Mouse (Mus musculus): ENCODE data around the gene Ganc. TPM values are rescaled to one million over a fixed set of nuclear protein-coding genes. Genes with fewer than 3 reads are reported as not detected.

The Ganc gene
- polyA plus RNA-seq, 1 experiment: 43.4 TPM

GRCm38 (mm10) chr2:120502605-120502990 is 98.9 kb downstream of the Ganc start:
- H3K27ac ChIP-seq (replicated peaks; ENCODE audit: low read depth, low read length): no peak overlapping the region
- H3K4me1 ChIP-seq (ENCODE audit: control insufficient read depth, insufficient read depth, insufficient read length, low read length): no peaks in the 10 kb centered on the region
- no peak overlapping the region for H3K4me3 ChIP-seq (ENCODE audit: insufficient read depth, low read depth, low read length)

- no peaks in the 10 kb centered on the region for H3K4me1 ChIP-seq (ENCODE audit: control insufficient read depth, insufficient read depth, insufficient read length, low read length)
- no peak overlapping the region for H3K4me3 ChIP-seq (ENCODE audit: insufficient read depth, low read depth, low read length)
- H3K27ac ChIP-seq (replicated peaks; ENCODE audit: low read depth, low read length): no peak overlapping the region
These were observed 99.4 kb downstream of the Ganc start for GRCm38 (mm10) chr2:120503094-120503493.

- no peaks in the 10 kb centered on the region for H3K4me1 ChIP-seq (ENCODE audit: control insufficient read depth, insufficient read depth, insufficient read length, low read length)
- no peak overlapping the region for H3K4me3 ChIP-seq (ENCODE audit: insufficient read depth, low read depth, low read length)
- no peak overlapping the region for H3K27ac ChIP-seq (replicated peaks; ENCODE audit: low read depth, low read length)
These were observed 100.3 kb downstream of the Ganc start for GRCm38 (mm10) chr2:120503992-120504391.

Other genes with a start within 250 kb of the Ganc start
- 10.6 and 11.7 TPM in 2 replicates for gene Ehd4, start 249.3 kb upstream of the Ganc start, polyA plus RNA-seq (2012; ENCODE audit: insufficient read depth, insufficient read length, missing spikeins)
- gene Pla2g4e, start 158.6 kb upstream of the Ganc start, polyA plus RNA-seq (2012; ENCODE audit: insufficient read depth, insufficient read length, missing spikeins): not detected in 2 replicates
- gene Pla2g4d, start 114.7 kb upstream of the Ganc start, polyA plus RNA-seq (2012; ENCODE audit: insufficient read depth, insufficient read length, missing spikeins): not detected in 2 replicates
- not detected in 2 replicates for gene Pla2g4f, start 89.7 kb upstream of the Ganc start, polyA plus RNA-seq (2012; ENCODE audit: insufficient read depth, insufficient read length, missing spikeins)
- gene Vps39, start 50.8 kb upstream of the Ganc start, polyA plus RNA-seq (2012; ENCODE audit: insufficient read depth, insufficient read length, missing spikeins): 10.5 and 14.5 TPM in 2 replicates
- gene Tmem87a, start 217 bp downstream of the Ganc start, polyA plus RNA-seq (2012; ENCODE audit: insufficient read depth, insufficient read length, missing spikeins): 11.0 and 16.9 TPM in 2 replicates
- gene Capn3, start 52.1 kb downstream of the Ganc start, polyA plus RNA-seq (2012; ENCODE audit: insufficient read depth, insufficient read length, missing spikeins): 1.1 and 2.1 TPM in 2 replicates
- 53.3 and 93.2 TPM in 2 replicates for gene Zfp106, start 159.9 kb downstream of the Ganc start, polyA plus RNA-seq (2012; ENCODE audit: insufficient read depth, insufficient read length, missing spikeins)
- gene Snap23, start 163.8 kb downstream of the Ganc start, polyA plus RNA-seq (2012; ENCODE audit: insufficient read depth, insufficient read length, missing spikeins): 33.7 and 42.4 TPM in 2 replicates
- 10.9 and 12.2 TPM in 2 replicates for gene Haus2, start 205.5 kb downstream of the Ganc start, polyA plus RNA-seq (2012; ENCODE audit: insufficient read depth, insufficient read length, missing spikeins)
- gene Lrrc57, start 205.6 kb downstream of the Ganc start, polyA plus RNA-seq (2012; ENCODE audit: insufficient read depth, insufficient read length, missing spikeins): 13.8 and 22.7 TPM in 2 replicates
- 2.3 and 3.9 TPM in 2 replicates for gene Stard9, start 225.2 kb downstream of the Ganc start, polyA plus RNA-seq (2012; ENCODE audit: insufficient read depth, insufficient read length, missing spikeins)